Mouse (Mus musculus): Measurements from ENCODE around the gene Utrn. TPM values are rescaled to one million over a fixed set of nuclear protein-coding genes. Genes with fewer than 3 reads are reported as not detected.

Utrn gene
- total RNA-seq, 2 experiments from 2014 or later = 20.1 to 28.1 TPM

- no peak overlapping the region for H3K4me3 ChIP-seq
- no peak for DNase-seq
- no peak for TF ChIP-seq CTCF (IDR thresholded peaks at IDR 0.05)
- intact Hi-C loops (cut with DNase I) = no loop called here
- no peak overlapping the region for H3K27ac ChIP-seq
Observed at GRCm38 (mm10) chr10:12534801-12535200, 334.4 kb downstream of the Utrn start.

GRCm38 (mm10) chr10:12534301-12534700 lies 334.9 kb downstream of the Utrn start:
- no peak overlapping the region for H3K27ac ChIP-seq
- no peak for TF ChIP-seq CTCF (IDR thresholded peaks at IDR 0.05)
- no peak overlapping the region for H3K4me3 ChIP-seq
- intact Hi-C loops (cut with DNase I) = no loop called here
- DNase-seq = no peak

- no peak overlapping the region for H3K27ac ChIP-seq
- intact Hi-C loops (cut with DNase I) = no loop called here
- no peak for DNase-seq
Observed at GRCm38 (mm10) chr10:12522078-12522477, 347.1 kb downstream of the Utrn start.

GRCm38 (mm10) chr10:12518162-12518561 lies 351.0 kb downstream of the Utrn start:
- intact Hi-C loops (cut with DNase I) = no loop called here
- H3K27ac ChIP-seq = no peak overlapping the region
- DNase-seq = no peak
- H3K4me3 ChIP-seq = no peak overlapping the region
- no peak for TF ChIP-seq CTCF (IDR thresholded peaks at IDR 0.05)

More at GRCm38 (mm10) chr10:12522078-12522477, 347.1 kb downstream of the Utrn start:
- no peak overlapping the region for H3K4me3 ChIP-seq
- TF ChIP-seq CTCF (IDR thresholded peaks at IDR 0.05) = no peak

GRCm38 (mm10) chr10:12505568-12505967 lies 363.6 kb downstream of the Utrn start:
- Histone ChIP-seq H3K4me3 (no peak overlapping the region), H3K27ac (no peak overlapping the region)
- no peak for TF ChIP-seq CTCF (IDR thresholded peaks at IDR 0.05)
- intact Hi-C loops (cut with DNase I) = no loop called here
- DNase-seq = no peak

GRCm38 (mm10) chr10:12500489-12500888 lies 368.7 kb downstream of the Utrn start:
- Histone ChIP-seq H3K27ac (no peak overlapping the region), H3K4me3 (no peak overlapping the region)
- no peak for TF ChIP-seq CTCF (IDR thresholded peaks at IDR 0.05)
- no peak for DNase-seq
- intact Hi-C loops (cut with DNase I) = no loop called here

- DNase-seq = no peak
- no peak overlapping the region for H3K4me3 ChIP-seq
- H3K27ac ChIP-seq = no peak overlapping the region
- intact Hi-C loops (cut with DNase I) = no loop called here
- TF ChIP-seq CTCF (IDR thresholded peaks at IDR 0.05) = no peak
Observed at GRCm38 (mm10) chr10:12497555-12497954, 371.6 kb downstream of the Utrn start.

- Histone ChIP-seq H3K27ac (no peak overlapping the region), H3K4me3 (no peak overlapping the region)
- intact Hi-C loops (cut with DNase I) = no loop called here
- TF ChIP-seq CTCF (IDR thresholded peaks at IDR 0.05) = no peak
- no peak for DNase-seq
Observed at GRCm38 (mm10) chr10:12489551-12490177, 379.5 kb downstream of the Utrn start.

GRCm38 (mm10) chr10:12488518-12488917 lies 380.6 kb downstream of the Utrn start:
- Histone ChIP-seq H3K4me3 (no peak overlapping the region), H3K27ac (no peak overlapping the region)
- no peak for TF ChIP-seq CTCF (IDR thresholded peaks at IDR 0.05)
- intact Hi-C loops (cut with DNase I) = no loop called here
- no peak for DNase-seq

- H3K27ac ChIP-seq = no peak overlapping the region
- intact Hi-C loops (cut with DNase I) = no loop called here
- DNase-seq = no peak
- H3K4me3 ChIP-seq = no peak overlapping the region
- no peak for TF ChIP-seq CTCF (IDR thresholded peaks at IDR 0.05)
Observed at GRCm38 (mm10) chr10:12488117-12488516, 381.0 kb downstream of the Utrn start.

GRCm38 (mm10) chr10:12483494-12483893 lies 385.7 kb downstream of the Utrn start:
- DNase-seq = no peak
- intact Hi-C loops (cut with DNase I) = no loop called here
- Histone ChIP-seq H3K27ac (no peak overlapping the region), H3K4me3 (no peak overlapping the region)
- TF ChIP-seq CTCF (IDR thresholded peaks at IDR 0.05) = no peak

GRCm38 (mm10) chr10:12482975-12483374 lies 386.2 kb downstream of the Utrn start:
- DNase-seq = no peak
- Histone ChIP-seq H3K4me3 (no peak overlapping the region), H3K27ac (no peak overlapping the region)
- intact Hi-C loops (cut with DNase I) = no loop called here
- TF ChIP-seq CTCF (IDR thresholded peaks at IDR 0.05) = no peak

GRCm38 (mm10) chr10:12474850-12475621 lies 394.1 kb downstream of the Utrn start:
- no peak overlapping the region for H3K27ac ChIP-seq
- intact Hi-C loops (cut with DNase I) = no loop called here
- H3K4me3 ChIP-seq = no peak overlapping the region
- no peak for DNase-seq
- TF ChIP-seq CTCF (IDR thresholded peaks at IDR 0.05) = no peak

All from gastrocnemius, adult 2 months (tissue).